Mouse (Mus musculus) intestine, embryonic 15.5 days (tissue): ENCODE results near the gene Erap1. TPM values are rescaled to one million over a fixed set of nuclear protein-coding genes. Genes with fewer than 3 reads are reported as not detected.
A peak's percentile ranks its signal among the peaks of the same experiment; 100 is the strongest.
"Not testable (repeated sequence)": the region's sequence is repeated elsewhere in the genome, so short reads cannot be mapped to it uniquely, and the experiment has no call there.

Experiments used
- ATAC-seq: fragments of 200-750 bp; cut with Nextera tagmentation; 2 replicates; pipeline ENCODE4 v1.8.0; 2017; ENCODE audit warnings: moderate TSS enrichment, moderate library complexity
- H3K27ac ChIP-seq: fragments of 300-500 bp; sonication (generic); 2 replicates; pipeline ENCODE4 v1.5.1; 2015; ENCODE audit warnings: mild to moderate bottlenecking, inconsistent platforms
- H3K27me3 ChIP-seq: fragments of 300-500 bp; sonication (generic); replicated peaks from 2 replicates; pipeline ENCODE4 v1.6.1; 2015; ENCODE audit warnings: inconsistent platforms
- H3K36me3 ChIP-seq: fragments of 300-500 bp; sonication (generic); 2 replicates; pipeline ENCODE4 v1.6.1; 2015; ENCODE audit warnings: inconsistent platforms
- H3K4me1 ChIP-seq: fragments of 300-500 bp; sonication (generic); replicated peaks from 2 replicates; pipeline ENCODE4 v1.6.1; 2015; ENCODE audit warnings: inconsistent platforms
- H3K4me2 ChIP-seq: fragments of 300-500 bp; sonication (generic); replicated peaks from 2 replicates; pipeline ENCODE4 v1.6.1; 2015; ENCODE audit warnings: mild to moderate bottlenecking, inconsistent platforms
- H3K4me3 ChIP-seq: fragments of 300-500 bp; sonication (generic); replicated peaks from 2 replicates; pipeline ENCODE4 v1.5.1; 2015; ENCODE audit warnings: inconsistent platforms
- H3K9ac ChIP-seq: fragments of 300-500 bp; sonication (generic); 2 replicates; pipeline ENCODE4 v1.6.1; 2015; ENCODE audit warnings: inconsistent platforms
- H3K9me3 ChIP-seq: fragments of 300-500 bp; sonication (generic); 2 replicates; pipeline ENCODE4 v1.6.1; 2016; ENCODE audit warnings: inconsistent platforms
- WGBS: fragments of 180-500 bp; shearing (Covaris S2); methylation state at CpG from one replicate; pipeline ENCODE4 v1.1.7; 2015; 5-methylcytosine and 5-hydroxymethylcytosine counted together
- polyA plus RNA-seq: library from polyadenylated mRNA; unstranded; fragments of >200 nt; fragmentation: Nextera tagmentation; extraction: Ambion mirVana; gene quantifications from 2 replicates; pipeline ENCODE4 v1.2.1, GENCODE M21; 2015

The Erap1 gene
- 33.8 and 42.3 TPM in 2 replicates for polyA plus RNA-seq

DNA sequence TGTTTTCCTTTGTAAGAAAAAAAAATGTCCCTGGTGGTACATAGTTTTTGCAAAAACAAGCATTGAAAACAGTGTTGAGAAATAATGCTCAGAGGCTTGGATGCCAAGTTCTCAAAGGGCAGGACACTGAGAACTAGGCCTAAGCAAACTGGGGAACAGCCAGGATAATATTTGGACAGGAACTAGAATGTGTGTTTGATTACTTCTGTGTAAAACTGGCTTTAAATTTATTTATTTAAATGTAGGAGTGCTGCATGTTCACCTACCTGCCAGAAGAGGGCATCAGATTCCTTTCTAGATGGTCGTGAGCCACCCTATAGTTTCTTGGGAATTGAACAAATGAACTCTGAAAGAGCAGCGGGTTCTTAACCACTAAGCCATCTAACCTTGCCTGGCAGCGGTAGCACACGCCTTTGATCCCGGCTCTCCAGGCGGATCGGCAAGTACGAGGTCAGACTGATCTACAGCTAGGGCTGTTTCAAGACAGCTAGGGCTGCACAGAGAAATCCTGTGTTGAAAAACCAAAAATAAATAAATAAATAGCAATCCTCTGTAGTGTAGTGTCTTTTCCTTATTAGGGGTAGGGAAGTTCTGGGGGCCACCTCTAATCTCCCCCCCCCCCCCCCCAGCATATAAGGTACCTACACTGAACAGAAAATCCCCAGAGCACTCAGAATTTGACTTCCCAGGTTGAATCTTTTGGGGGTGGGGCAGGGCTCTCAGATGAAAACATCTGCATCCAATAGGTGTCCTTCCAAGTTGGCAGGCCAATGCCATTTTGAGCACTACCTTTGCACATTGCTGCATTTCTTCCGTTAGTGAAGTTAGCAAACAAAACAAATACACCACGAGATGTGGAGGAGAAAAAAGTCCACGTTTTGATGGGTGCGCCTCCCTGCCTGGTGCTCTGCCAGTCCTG, at the start of gene Erap1:
Gene Erap1, plus strand, starts transcription at position 776 of the 919 bp plus-strand sequence.
- Histone ChIP-seq H3K27me3 (no peaks in the 10 kb centered on the region), H3K9ac (peak within 1 kb of the TSS; percentile 88), H3K4me3 (peak within 1 kb of the TSS; percentile 80), H3K27ac (peak within 1 kb of the TSS; percentile 95), H3K9me3 (no peaks in the 10 kb centered on the region), H3K4me1 (no peaks in the 10 kb centered on the region), H3K4me2 (peak within 1 kb of the TSS; percentile 83), H3K36me3 (no peaks in the 10 kb centered on the region)
- ATAC-seq, result peak; percentile 68
- WGBS, result 1% methylated on average over 12 of the region's 12 CpGs

- H3K27ac ChIP-seq, ATAC-seq, H3K36me3 ChIP-seq, H3K4me3 ChIP-seq, H3K27me3 ChIP-seq, H3K4me1 ChIP-seq, H3K9ac ChIP-seq, H3K9me3 ChIP-seq: not testable (repeated sequence)
- peak overlapping the region; percentile 14; the same call in 1 of the 2 replicates for H3K4me2 ChIP-seq
- WGBS, result 52% methylated on average over 12 of the region's 12 CpGs
Observed at GRCm38 (mm10) chr13:74591401-74591821, 48.0 kb upstream of the Erap1 start.

GRCm38 (mm10) chr13:74591828-74592227, 47.5 kb upstream of the Erap1 start:
- not testable (repeated sequence) for H3K9me3 ChIP-seq, H3K4me3 ChIP-seq, H3K27ac ChIP-seq, H3K36me3 ChIP-seq, ATAC-seq, H3K27me3 ChIP-seq, H3K9ac ChIP-seq, H3K4me1 ChIP-seq
- WGBS, result 70% methylated on average over 2 of the region's 2 CpGs
- 0 out of 2 replicates have a peak overlapping the region, but pooled peaks have one; percentile 14 for H3K4me2 ChIP-seq

DNA sequence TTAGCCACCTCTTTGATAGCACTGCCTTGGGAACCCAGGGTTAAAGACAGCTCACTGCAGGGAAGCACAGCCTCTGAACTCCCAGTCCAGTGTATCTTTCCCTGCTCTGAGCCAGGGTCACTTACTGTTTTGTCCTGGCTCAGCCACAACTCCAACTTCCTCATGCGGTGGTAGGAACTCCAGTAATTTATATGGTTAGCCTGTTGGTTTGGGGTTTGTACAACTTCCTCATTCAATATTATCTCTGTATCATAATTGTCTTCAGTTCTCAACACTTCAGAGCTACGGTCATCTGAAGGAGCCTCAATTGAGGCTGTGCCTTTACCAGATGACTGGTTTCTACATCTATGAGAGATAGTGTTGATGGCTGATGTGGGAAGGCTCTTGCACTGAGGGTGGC, 42.3 kb upstream of the Erap1 start:
- H3K4me3 ChIP-seq, H3K36me3 ChIP-seq, H3K9ac ChIP-seq, H3K27me3 ChIP-seq, H3K27ac ChIP-seq, ATAC-seq, H3K9me3 ChIP-seq, H3K4me1 ChIP-seq, H3K4me2 ChIP-seq: not testable (repeated sequence)
- WGBS, result 88% methylated on average over 2 of the region's 2 CpGs

GRCm38 (mm10) chr13:74601776-74602175, 37.6 kb upstream of the Erap1 start:
- H3K36me3 ChIP-seq, ATAC-seq: not testable (repeated sequence)
- WGBS, result 100% methylated on average over 1 of the region's 1 CpGs

GRCm38 (mm10) chr13:74617163-74618019, 22.0 kb upstream of the Erap1 start:
- whole genome bisulfite sequencing, result 6% methylated on average over 22 of the region's 22 CpGs
- peak; percentile 99 for ATAC-seq

More at GRCm38 (mm10) chr13:74601776-74602175, 37.6 kb upstream of the Erap1 start:
- H3K4me2 ChIP-seq, H3K4me1 ChIP-seq, H3K4me3 ChIP-seq, H3K27me3 ChIP-seq, H3K9ac ChIP-seq, H3K27ac ChIP-seq, H3K9me3 ChIP-seq: not testable (repeated sequence)

DNA sequence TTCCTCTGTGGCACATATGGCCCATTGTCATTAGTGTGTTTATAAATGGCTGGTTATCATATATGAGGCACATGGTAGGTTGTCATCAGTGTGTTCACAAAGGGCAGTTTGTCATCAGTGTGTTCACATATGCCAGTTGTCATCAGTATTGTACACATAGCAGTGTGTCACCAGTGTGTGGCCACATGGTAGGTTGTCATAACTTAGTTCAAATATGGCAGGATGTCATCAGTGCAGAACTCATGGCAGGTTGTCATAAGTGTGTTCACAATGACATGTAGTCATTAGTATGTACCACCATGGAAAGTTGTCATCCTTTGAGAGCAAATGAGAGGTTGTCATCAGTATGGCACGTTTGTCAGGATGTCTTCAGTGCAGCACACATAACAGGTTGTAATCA, 7.0 kb upstream of the Erap1 start:
- Histone ChIP-seq H3K36me3 (no peaks in the 10 kb centered on the region), H3K4me1 (no peaks in the 10 kb centered on the region), H3K9ac (no peak overlapping the region), H3K9me3 (no peaks in the 10 kb centered on the region), H3K27me3 (no peaks in the 10 kb centered on the region), H3K4me3 (no peak overlapping the region), H3K27ac (no peak overlapping the region), H3K4me2 (no peak overlapping the region)
- WGBS, result 74% methylated on average over 1 of the region's 1 CpGs
- ATAC-seq, result no peak

More at GRCm38 (mm10) chr13:74617163-74618019, 22.0 kb upstream of the Erap1 start:
- H3K27ac ChIP-seq, result peak overlapping the region; percentile 96
- H3K9ac ChIP-seq, result peak overlapping the region; percentile 55
- not testable (repeated sequence) for H3K9me3 ChIP-seq, H3K36me3 ChIP-seq, H3K27me3 ChIP-seq, H3K4me1 ChIP-seq
- peak overlapping the region; percentile 65 for H3K4me2 ChIP-seq
- H3K4me3 ChIP-seq, result peak overlapping the region; percentile 52

- no peak overlapping the region for H3K4me2 ChIP-seq
- H3K27me3 ChIP-seq, result no peaks in the 10 kb centered on the region
- H3K9me3 ChIP-seq, result no peaks in the 10 kb centered on the region
- ATAC-seq, result no peak
- no peak overlapping the region for H3K9ac ChIP-seq
- 83% methylated on average over 3 of the region's 3 CpGs for WGBS
- H3K36me3 ChIP-seq, result no peaks in the 10 kb centered on the region
- H3K4me1 ChIP-seq, result no peaks in the 10 kb centered on the region
- H3K27ac ChIP-seq, result no peak overlapping the region
- no peak overlapping the region for H3K4me3 ChIP-seq
Observed at GRCm38 (mm10) chr13:74632857-74633256, 6.5 kb upstream of the Erap1 start.

- H3K9me3 ChIP-seq, result no peaks in the 10 kb centered on the region
- H3K27me3 ChIP-seq, result no peaks in the 10 kb centered on the region
- H3K9ac ChIP-seq, result peak overlapping the region; percentile 88
- peak overlapping the region; percentile 80 for H3K4me3 ChIP-seq
- H3K4me1 ChIP-seq, result no peaks in the 10 kb centered on the region
- no peaks in the 10 kb centered on the region for H3K36me3 ChIP-seq
- H3K4me2 ChIP-seq, result peak overlapping the region; percentile 83
- peak; percentile 93 for ATAC-seq
- WGBS, result under 1% methylated on average over 47 of the region's 49 CpGs
- peak overlapping the region; percentile 95 for H3K27ac ChIP-seq
Observed at GRCm38 (mm10) chr13:74639712-74640522, 549 bp downstream of the Erap1 start.

DNA sequence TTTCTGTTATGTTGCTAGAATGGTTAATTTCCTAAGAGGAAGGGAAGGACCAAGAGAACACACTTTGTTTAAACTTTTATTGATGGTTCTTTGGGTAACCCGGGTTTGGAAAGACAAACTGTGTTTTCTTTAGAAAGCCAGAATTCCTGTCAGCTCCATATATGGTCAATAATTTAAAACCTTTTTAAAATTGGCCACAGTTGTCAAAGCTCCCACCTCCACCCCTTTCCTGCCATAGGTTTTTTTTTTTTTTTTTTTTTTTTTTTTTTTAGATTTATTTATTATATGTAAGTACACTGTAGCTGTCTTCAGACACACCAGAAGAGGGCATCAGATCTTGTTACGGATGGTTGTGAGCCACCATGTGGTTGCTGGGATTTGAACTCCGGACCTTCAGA, 1.2 kb downstream of the Erap1 start:
- WGBS, result 48% methylated on average over 3 of the region's 3 CpGs
- H3K4me2 ChIP-seq, result peak overlapping the region; percentile 83
- not testable (repeated sequence) for H3K4me1 ChIP-seq, H3K27ac ChIP-seq, H3K9me3 ChIP-seq, ATAC-seq, H3K9ac ChIP-seq, H3K36me3 ChIP-seq, H3K27me3 ChIP-seq
- peak overlapping the region; percentile 80; the same call in 1 of the 2 replicates for H3K4me3 ChIP-seq

- Histone ChIP-seq H3K4me2 (no peak overlapping the region), H3K9ac (no peak overlapping the region), H3K4me3 (no peak overlapping the region), H3K27me3 (no peaks in the 10 kb centered on the region), H3K36me3 (no peaks in the 10 kb centered on the region), H3K9me3 (no peaks in the 10 kb centered on the region), H3K4me1 (no peaks in the 10 kb centered on the region), H3K27ac (no peak overlapping the region)
- 73% methylated on average over 5 of the region's 5 CpGs for WGBS
- ATAC-seq, result peak; percentile 83
Observed at GRCm38 (mm10) chr13:74695497-74696193, 56.3 kb downstream of the Erap1 start.
